Mouse (Mus musculus) megakaryocyte-erythroid progenitor cell, adult 5-6 weeks (primary cell): ENCODE results near the gene Gzf1. TPM values are rescaled to one million over a fixed set of nuclear protein-coding genes. Genes with fewer than 3 reads are reported as not detected.

Experiments used
- ATAC-seq: replicated peaks from 2 replicates; pipeline ENCODE4 v1.8.0; 2016; ENCODE audit warnings: mild to moderate bottlenecking, inconsistent platforms; ENCODE audit not compliant: severe bottlenecking, poor library complexity, low FRiP score, low TSS enrichment
- total RNA-seq, 2 experiments: library from RNA; stranded (forward) in 1 of 2; stranded (reverse) in 1 of 2; fragments of 200-1000, 215-1000 nt in 1 of 2; fragments of >200 nt in 1 of 2; fragmentation: Nextera tagmentation in 1 of 2; gene quantifications; 2 replicates each; pipeline ENCODE4 v1.2.3; 2014 to 2017

The Gzf1 gene
- total RNA-seq (2014; fragmentation: Nextera tagmentation) (13.4 and 13.5 TPM in 2 replicates), total RNA-seq (2017) (13.5 and 14.1 TPM in 2 replicates)

- ATAC-seq: peak; percentile 84
These were observed at the start of gene Gzf1 for GRCm38 (mm10) chr2:148680775-148681291. Gene Gzf1, plus strand, starts transcription at chr2:148681023.

GRCm38 (mm10) chr2:148631602-148632001 lies 49.2 kb upstream of the Gzf1 start:
- ATAC-seq: no peak

DNA sequence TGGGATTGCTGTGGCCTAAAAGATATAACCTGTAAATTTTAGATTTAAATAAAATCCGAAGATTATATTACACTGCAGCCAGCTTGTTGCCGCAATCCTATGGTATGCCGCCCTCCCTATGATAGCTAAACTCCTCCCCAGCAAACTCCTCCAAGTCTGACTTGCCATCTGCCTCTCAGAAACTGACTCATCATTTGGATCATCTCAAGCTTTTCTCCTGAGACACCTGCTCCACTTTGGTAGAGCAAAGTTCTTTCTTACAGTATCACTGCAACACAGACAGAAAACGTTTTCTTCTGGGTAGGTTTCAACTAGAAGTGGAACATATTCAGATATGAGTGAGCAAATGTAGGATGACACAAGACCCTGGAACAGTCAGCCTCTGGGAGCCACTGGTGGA lies 46.4 kb upstream of the Gzf1 start:
- no peak for ATAC-seq

DNA sequence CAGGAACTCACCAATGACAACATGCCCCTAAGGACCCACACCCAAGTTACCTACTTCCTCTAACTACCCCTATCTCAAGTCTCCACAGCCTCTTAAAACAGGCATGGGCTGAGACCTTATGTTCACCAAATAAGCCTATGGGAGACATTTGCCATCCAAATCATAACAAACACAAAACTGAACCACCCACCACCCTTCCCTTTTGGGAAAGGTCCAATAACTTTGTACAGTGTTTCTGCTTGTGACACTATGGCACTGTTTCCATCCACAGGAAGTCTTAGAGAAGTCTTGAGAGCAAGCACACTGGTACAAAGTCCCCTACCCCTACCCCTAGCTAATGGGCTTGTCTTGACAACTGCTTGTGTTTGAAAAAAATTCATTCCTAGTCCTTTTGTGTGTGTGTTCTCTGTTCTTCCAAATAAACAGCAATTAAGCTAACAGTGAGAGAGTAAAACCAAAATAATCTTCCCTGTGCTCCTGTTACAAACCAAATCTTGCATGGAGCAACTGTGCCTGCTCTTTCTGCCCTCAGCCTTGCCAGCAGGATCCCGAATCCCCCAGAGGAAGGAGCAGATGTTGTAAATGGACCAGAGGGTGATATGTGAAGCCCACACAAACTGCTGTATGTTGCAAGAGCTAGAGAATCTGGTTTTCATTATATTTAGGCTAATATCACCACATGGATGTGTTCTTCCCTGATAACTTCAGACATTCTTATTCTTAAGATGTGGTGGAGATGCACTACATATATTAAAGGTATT lies 38.0 kb upstream of the Gzf1 start:
- no peak for ATAC-seq

DNA sequence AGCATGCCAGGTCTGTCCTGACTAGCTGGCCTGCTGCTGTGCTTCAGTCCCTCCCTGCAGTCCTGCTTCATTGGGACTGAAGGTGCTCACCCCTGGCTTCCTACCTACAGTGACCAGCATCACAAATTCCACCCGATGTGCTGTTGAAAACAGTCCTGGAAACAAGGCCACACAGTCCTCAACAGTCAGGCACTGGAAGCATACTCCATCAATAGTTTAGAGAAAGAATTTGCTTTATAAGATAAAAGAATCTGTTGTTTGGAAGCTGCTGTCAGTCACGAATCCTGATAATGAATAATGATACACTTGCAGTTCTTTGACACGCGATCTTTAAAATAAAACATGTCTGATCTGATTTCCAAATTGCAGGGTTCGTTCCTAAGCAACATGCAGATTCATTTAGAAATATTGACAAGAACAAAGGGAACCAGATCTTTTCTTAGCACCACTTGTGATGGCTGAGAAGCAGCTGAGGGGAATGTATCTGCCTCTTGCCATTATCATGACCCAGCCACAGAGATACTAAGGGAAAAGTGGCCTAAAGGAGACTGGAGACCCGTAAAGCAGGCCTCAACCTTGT lies 36.3 kb upstream of the Gzf1 start:
- ATAC-seq: no peak

DNA sequence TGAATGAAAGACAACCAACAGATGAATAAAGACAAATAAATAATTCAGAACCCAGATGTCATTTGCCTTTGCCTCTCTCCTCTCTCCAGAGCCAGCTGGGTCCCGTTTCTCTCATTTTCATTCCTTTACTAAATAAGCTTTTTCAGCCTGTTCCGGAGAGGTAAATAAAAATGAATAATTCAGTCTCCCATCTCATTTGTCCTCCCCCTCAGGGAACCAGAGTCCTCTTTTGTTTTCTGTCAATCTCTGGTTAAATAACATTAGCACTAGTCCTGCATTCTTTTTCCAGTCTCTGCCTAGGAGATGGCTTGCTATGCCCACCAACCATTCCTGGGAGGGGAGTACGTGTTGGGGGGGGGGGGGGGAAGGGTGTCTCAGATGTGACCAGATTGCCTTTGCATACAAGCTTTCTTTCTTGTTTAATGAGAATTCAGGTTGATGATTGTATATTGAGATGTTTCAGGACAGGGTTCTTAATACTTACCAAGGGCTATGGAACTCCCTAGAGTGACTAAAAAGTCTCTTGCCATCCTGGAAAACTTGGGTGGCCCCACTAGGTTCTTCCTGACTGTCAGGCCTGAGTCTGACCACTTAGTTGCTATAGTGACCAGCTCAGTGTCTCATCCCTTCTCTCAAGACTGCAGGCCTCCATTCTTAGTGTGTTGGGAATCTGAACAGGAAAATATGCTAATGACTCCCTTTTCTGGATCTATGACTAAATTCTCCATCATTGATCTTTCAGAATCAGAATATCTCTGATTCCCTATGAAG lies 30.1 kb upstream of the Gzf1 start:
- ATAC-seq: no peak

DNA sequence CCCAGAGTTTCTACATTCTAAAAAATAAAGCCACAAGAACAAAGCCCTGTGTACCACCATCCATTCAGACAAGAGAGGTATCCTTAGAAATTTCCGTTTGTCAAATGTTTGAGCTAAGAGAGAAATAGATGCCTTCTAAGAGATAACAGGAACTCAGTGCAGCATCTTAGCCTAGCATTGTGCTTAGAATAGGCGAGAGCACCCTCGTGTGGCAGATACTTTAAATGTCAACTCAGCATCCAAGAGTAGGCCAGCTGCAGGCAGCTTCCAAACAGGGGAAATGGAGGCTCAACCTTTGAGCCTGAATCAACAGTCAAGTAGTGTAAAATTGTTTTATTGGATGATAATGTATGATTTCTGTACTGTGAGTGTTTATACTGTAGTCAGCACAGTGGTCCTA lies 25.9 kb upstream of the Gzf1 start:
- peak; percentile 99 for ATAC-seq

GRCm38 (mm10) chr2:148663458-148663857 lies 17.4 kb upstream of the Gzf1 start:
- no peak for ATAC-seq

DNA sequence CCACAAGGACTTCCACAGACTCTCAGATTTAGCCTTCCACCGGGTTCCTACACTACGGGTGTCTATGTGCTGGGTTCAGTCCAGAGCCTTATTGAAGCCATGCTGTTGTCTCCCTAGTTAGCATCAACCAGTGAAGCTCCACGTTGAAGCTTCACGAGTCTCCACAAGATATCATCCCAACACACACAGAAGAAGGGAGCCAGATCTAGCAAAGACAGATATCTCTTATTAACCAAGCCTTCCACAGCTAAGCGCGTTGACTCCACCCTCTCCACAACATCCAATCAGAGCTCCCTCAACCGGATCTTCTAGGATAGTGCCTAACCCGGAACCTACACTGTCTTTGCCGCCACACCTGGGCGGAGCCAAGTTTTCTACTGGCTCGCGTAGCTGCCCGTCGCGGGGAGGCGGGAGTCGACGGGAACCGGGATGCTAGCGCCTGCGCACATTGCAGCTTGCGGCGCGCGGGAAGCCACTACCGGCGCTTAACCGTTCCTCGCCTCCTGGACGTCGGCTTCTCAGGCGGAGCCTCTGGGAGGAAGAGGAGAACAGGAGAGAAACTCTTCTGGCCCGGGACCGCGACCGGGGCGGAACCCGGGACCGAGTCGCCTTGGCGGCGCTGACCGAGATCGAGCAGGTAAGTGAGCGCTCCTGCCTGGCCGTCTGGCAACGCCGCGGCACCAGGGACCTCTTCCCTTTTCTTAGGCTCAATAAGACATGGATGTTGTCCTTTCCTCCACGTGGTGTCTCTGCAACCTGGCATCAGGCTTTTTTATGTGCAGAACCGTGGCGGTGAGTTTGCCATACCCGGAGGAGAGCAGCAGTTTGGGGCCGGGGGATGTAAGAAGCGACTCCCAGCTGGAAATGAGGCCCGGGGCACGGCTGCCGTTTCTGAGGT lies 8.4 kb upstream of the Gzf1 start, which contains the start of gene Nxt1:
TSS of gene Nxt1 (plus strand) at position 403 of the 898 bp plus-strand sequence.
- peak; percentile 98 for ATAC-seq

DNA sequence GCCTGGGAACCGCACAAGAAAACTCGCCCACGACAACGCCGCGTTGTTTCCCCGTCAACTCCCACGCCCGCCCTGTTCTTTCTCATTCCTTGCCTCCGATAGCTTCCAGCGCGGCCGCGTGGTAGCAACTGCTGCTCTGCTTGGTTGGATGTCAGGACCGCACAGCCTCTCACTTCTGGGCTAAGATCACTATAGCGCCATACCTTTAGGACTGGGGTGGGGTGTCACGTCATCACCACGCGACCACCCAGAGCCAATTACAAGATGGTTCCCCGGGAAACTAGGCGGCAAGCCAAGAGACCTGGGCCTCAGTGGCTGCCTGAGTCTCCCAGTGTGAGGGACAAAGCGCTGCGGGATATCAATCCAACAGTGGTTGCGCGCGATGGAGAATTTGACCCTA lies 3.0 kb upstream of the Gzf1 start:
- no peak for ATAC-seq

- no peak for ATAC-seq
These were observed 1.5 kb upstream of the Gzf1 start for GRCm38 (mm10) chr2:148679346-148679745.

DNA sequence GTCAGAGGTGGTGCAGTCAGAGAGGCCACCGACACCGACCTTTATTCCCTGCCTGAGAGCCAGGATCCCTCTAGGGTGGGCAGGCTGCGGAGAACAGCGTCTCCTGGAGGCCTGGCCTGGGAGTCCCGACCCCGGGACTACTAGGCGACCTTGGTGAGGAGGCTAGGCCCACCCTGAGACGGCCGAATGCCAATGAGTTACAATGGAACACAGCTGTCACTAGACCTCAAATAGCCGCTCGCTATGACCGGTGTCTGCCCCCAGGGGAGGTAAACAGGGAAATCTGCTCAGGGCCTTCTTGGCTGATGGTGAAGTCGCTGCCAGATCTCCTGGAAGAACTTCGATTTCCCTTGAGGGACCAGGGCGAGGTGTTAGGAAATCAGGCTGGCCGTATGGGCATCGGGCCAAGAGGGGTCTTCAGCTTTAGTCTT lies 653 bp downstream of the Gzf1 start:
- ATAC-seq: peak; percentile 70

- ATAC-seq: no peak
These were observed 2.2 kb downstream of the Gzf1 start for GRCm38 (mm10) chr2:148683031-148683430.

- no peak for ATAC-seq
These were observed 4.1 kb downstream of the Gzf1 start for GRCm38 (mm10) chr2:148684972-148685371.

DNA sequence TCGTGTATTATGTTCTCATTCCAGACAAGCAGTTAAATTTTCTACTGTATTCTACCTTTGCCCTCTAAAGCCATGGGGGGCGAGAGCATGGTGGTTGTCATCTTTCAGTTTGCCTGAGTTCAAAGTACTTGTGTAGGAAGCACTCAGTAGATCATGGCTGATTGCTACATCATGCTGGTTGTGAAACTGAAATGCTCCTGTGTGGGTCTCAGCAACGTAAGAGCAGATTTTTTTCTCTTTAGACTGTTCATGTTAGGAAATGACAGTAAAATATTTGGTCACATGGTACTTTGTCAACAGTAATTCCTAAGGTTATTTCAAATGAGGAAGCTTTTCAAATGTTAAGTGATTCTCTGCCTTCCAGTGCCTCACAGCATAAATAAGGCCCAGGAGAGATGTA lies 4.9 kb downstream of the Gzf1 start:
- ATAC-seq: no peak

DNA sequence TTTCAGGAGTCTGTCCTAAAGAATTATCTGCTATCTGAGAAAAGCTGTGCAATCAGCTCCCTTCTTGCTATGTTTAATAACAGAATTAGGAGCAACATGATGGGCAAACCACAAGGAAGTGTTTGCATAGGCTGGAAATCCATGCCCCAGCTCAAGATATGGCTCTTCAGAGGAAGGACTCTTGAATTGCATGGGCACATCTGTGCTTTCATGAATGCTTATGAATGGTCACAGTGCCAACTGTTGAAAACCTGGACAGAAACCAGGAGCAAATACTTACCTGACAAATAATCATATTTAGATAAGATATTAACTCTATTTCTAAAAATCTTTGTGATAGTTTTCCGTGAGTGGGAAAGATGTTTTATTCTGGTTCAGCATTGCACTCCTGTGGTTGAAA lies 6.0 kb downstream of the Gzf1 start:
- no peak for ATAC-seq

DNA sequence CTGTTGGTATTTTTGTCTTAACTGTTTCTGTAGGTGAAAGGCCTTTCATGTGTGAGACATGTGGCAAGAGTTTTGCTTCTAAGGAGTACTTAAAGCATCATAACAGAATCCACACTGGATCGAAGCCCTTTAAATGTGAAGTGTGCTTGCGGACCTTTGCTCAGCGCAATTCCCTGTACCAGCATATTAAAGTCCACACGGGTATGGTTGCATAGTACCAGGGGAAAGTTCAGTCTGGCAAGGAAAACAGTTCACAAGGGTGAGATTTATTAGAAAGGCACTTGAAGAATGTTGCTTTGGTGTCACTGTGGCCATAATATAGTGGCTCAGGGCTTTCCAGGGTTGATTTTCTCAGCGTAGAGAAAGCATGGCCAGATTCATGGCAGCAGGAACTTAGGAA lies 7.1 kb downstream of the Gzf1 start:
- no peak for ATAC-seq

DNA sequence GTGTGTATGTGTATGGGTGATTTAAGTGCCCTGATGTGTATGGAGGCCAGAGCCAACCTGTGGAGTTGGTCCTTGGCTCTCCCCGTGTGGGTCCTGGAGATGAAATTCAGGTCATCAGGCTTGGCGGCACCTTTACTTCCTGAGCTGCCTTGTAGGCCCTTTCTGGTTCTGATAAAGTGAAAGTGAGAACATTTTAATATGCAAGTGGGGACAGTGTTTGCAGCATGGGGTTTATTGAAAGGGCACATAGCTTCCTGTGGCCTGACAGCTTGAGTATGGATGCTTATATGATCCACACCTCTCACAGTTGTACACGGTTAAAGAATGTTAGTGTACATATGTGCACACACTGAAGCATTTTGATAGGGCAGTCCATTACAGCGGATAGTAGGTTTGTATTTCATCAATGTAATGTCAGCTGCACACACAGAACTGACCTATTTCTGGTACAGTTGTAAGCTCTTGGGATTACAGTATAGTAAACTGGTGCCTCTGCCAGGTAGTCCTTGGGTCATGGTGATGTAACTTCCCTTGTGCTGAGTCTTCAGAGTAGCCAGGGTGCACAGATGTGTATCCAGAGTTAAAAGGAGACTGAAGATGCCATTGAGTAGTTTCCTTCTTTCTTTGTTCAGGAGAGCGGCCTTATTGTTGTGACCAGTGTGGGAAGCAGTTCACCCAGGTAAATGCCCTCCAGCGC lies 8.8 kb downstream of the Gzf1 start:
- no peak for ATAC-seq

DNA sequence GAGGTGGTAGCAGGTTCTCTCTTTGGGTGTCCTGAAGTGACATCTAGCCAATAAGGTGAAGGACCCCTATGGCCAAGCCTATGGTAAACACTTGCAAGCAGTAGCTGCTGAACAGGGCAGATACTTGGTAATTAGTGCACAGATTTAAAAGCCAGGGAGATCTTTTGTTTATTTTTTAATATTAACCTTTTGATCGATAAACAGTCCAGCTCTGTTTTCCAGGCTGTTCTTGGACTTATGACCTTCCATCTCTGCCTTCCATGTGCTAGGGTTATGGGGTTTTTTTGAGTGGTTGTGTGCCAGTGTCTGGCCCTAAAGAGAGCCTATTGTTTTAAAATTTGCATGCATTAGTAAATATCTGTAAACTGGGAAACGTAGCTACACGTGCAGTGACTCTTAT lies 9.5 kb downstream of the Gzf1 start:
- no peak for ATAC-seq
